Mouse (Mus musculus) olfactory bulb, adult 2 months (tissue): ENCODE data around the gene Rabgef1.

Experiments
- CTCF ChIP-seq: fragments of 200-500 bp; IDR thresholded peaks from 2 replicates; pipeline ENCODE4 v1.5.1; 2012; ENCODE audit warnings: low read depth, mild to moderate bottlenecking, low read length, moderate library complexity; ENCODE audit not compliant: insufficient read depth
- POLR2A ChIP-seq: fragments of 200-500 bp; IDR thresholded peaks from 2 replicates; pipeline ENCODE4 v1.6.1; 2012; ENCODE audit warnings: mild to moderate bottlenecking, low read depth, low read length, moderate library complexity; ENCODE audit not compliant: insufficient read depth

DNA sequence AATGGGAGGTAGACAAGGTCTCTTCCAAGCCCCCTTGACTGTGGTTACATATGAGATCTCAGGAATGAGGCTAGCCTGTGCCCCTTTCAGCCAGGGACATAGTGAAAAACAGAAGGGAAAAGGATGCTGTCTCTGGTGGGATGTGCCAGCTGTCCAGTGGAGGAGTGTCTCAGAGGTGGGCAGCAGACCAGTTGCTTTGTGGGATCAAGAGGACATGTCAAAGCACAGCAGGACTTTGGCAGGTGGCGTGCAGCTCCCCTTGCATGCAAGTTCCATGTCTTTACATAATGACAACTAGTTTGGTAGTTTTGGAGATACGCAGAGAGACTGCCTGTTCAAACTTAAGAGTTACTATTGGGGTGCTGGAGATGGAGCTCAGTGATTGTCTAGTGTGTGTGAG is 68.3 kb downstream of the Rabgef1 start:
- no peak for TF ChIP-seq CTCF
- TF ChIP-seq POLR2A = no peak
